Mouse (Mus musculus): ENCODE results near the gene Pik3ip1.

- no peak for TF ChIP-seq CTCF (IDR thresholded peaks at IDR 0.05; ENCODE audit: borderline replicate concordance, control insufficient read depth, extremely low read depth, insufficient read depth, low read length, poor library complexity)
- TF ChIP-seq POLR2A (IDR thresholded peaks at IDR 0.05; ENCODE audit: control insufficient read depth, extremely low read depth, insufficient read depth, low read length, poor library complexity) = no peak
Measured at GRCm38 (mm10) chr11:3344916-3345315, 14.7 kb downstream of the Pik3ip1 start.

All from thymus, adult 2 months (tissue).